Mouse (Mus musculus): ENCODE data around the gene Pcna.
"Not testable (repeated sequence)": the region's sequence is repeated elsewhere in the genome, so short reads cannot be mapped to it uniquely, and the experiment has no call there.

Gene Pcna

GRCm38 (mm10) chr2:132276249-132276648, 23.1 kb upstream of the Pcna start:
- DNase-seq (ENCODE audit: low spot score): no peak

- no peak for DNase-seq (ENCODE audit: low spot score)
Observed at GRCm38 (mm10) chr2:132275527-132275926, 22.4 kb upstream of the Pcna start.

GRCm38 (mm10) chr2:132272694-132273389, 19.7 kb upstream of the Pcna start:
- no peak for DNase-seq (ENCODE audit: low spot score)

GRCm38 (mm10) chr2:132270331-132270951, 17.3 kb upstream of the Pcna start:
- DNase-seq (ENCODE audit: low spot score): no peak

GRCm38 (mm10) chr2:132269217-132269616, 16.1 kb upstream of the Pcna start:
- DNase-seq (ENCODE audit: low spot score): no peak

- no peak for DNase-seq (ENCODE audit: low spot score)
Observed at GRCm38 (mm10) chr2:132266086-132266485, 13.0 kb upstream of the Pcna start.

GRCm38 (mm10) chr2:132265196-132265595, 12.1 kb upstream of the Pcna start:
- no peak for DNase-seq (ENCODE audit: low spot score)

- DNase-seq (ENCODE audit: low spot score): no peak
Observed at GRCm38 (mm10) chr2:132264266-132264710, 11.2 kb upstream of the Pcna start.

GRCm38 (mm10) chr2:132263421-132264265, 10.5 kb upstream of the Pcna start:
- no peak for DNase-seq (ENCODE audit: low spot score)

- peak; percentile 99 for DNase-seq (ENCODE audit: low spot score)
Observed at GRCm38 (mm10) chr2:132262879-132263398, 9.8 kb upstream of the Pcna start, which contains the start of gene Cds2. Gene Cds2 (plus strand): TSS chr2:132263148.

- DNase-seq (ENCODE audit: low spot score): no peak
Observed at GRCm38 (mm10) chr2:132262175-132262574, 9.1 kb upstream of the Pcna start.

GRCm38 (mm10) chr2:132260601-132261000, 7.5 kb upstream of the Pcna start:
- no peak for DNase-seq (ENCODE audit: low spot score)

- DNase-seq (ENCODE audit: low spot score): no peak
Observed at GRCm38 (mm10) chr2:132257350-132258068, 4.4 kb upstream of the Pcna start.

- no peak for DNase-seq (ENCODE audit: low spot score)
Observed at GRCm38 (mm10) chr2:132253603-132254002, 489 bp upstream of the Pcna start.

- DNase-seq (ENCODE audit: low spot score): no peak
Observed at GRCm38 (mm10) chr2:132251911-132252310, 1.2 kb downstream of the Pcna start.

- peak; percentile 93 for DNase-seq (ENCODE audit: low spot score)
Observed at GRCm38 (mm10) chr2:132247539-132248313, 5.4 kb downstream of the Pcna start, which contains the start of gene Tmem230. Gene Tmem230 (minus strand): TSS chr2:132247807.

- DNase-seq (ENCODE audit: low spot score): no peak
Observed at GRCm38 (mm10) chr2:132243370-132243769, 9.7 kb downstream of the Pcna start.

- DNase-seq (ENCODE audit: low spot score): peak; percentile 84
Observed at GRCm38 (mm10) chr2:132240457-132240856, 12.7 kb downstream of the Pcna start.

GRCm38 (mm10) chr2:132239434-132239833, 13.7 kb downstream of the Pcna start:
- not testable (repeated sequence) for DNase-seq (ENCODE audit: low spot score)

GRCm38 (mm10) chr2:132235975-132236374, 17.1 kb downstream of the Pcna start:
- no peak for DNase-seq (ENCODE audit: low spot score)

GRCm38 (mm10) chr2:132235291-132235690, 17.8 kb downstream of the Pcna start:
- DNase-seq (ENCODE audit: low spot score): no peak

Measured in testis, postnatal 10 days (tissue).